Mouse (Mus musculus): ENCODE measurements at regions not wholly inside any gene's neighbourhood (a gene's known extent, or its start where the extent isn't known, plus 50 kb on each side); places are given as distances from the start of the nearest gene placed in this dataset.

DNA sequence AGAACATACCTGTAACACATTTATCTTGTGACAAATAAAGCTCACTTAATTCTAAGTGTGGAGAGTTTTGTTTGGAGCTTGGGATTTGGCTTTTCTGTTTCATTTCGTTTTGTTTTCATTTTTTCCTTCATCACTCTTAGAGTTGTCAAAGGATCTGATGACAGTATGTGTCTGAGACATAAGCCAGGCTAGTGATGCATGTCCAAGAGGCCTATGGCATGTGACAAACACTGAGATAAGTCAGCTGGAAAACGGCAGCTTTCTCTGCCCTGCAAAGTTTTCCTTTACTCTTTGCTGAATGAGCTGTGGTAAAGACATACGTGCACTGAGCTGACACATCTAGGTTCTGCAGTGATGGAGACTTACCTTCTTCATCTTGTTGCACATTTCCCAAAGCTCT, 58.3 kb upstream of the Nampt start:
- TF ChIP-seq CTCF (IDR thresholded peaks at IDR 0.05; ENCODE audit: low read depth, low read length), result no peak
- no peak for TF ChIP-seq GATA1 (IDR thresholded peaks at IDR 0.05; ENCODE audit: borderline replicate concordance, low read length)
- TF ChIP-seq TAL1 (conservative IDR thresholded peaks at IDR 0.05; ENCODE audit: low read depth, low read length), result no peak
- no peak for TF ChIP-seq POLR2AphosphoS5 (IDR thresholded peaks at IDR 0.05; ENCODE audit: insufficient replicate concordance, low read depth, low read length)
